In genomic region chr17:10319431-10319684, GRCm38 (mm10) we compare ENCODE assay signal across 8 mouse cellular contexts. TPM values are rescaled to one million over a fixed set of nuclear protein-coding genes. Genes with fewer than 3 reads are reported as not detected.
A peak's percentile ranks its signal among the peaks of the same experiment; 100 is the strongest.
DNase-seq lines count a peak whose midpoint lies in the region; ATAC-seq and TF ChIP-seq lines count a peak whose summit lies in the region.

No protein-coding gene starts in this region.

- ATAC-seq in kidney, postnatal 0 days (replicated peaks; ENCODE audit: low FRiP score, low read depth), result no peak
- no peak for ATAC-seq in hindbrain, embryonic 13.5 days (ENCODE audit: low FRiP score)
- ATAC-seq in midbrain, embryonic 15.5 days (replicated peaks), result no peak; the same call in none of the 2 replicates

- H3K9ac ChIP-seq in kidney, postnatal 0 days (ENCODE audit: low read depth, low read length), result peak overlapping the region; percentile 98
- peak overlapping the region; percentile 97 for H3K9ac ChIP-seq in hindbrain, embryonic 13.5 days
- peak overlapping the region; percentile 95 for H3K9ac ChIP-seq in midbrain, embryonic 15.5 days

- TF ChIP-seq CTCF in kidney, postnatal 0 days (IDR thresholded peaks at IDR 0.05; ENCODE audit: low read depth), result no peak

- peak overlapping the region; percentile 85 for H3K4me3 ChIP-seq in kidney, postnatal 0 days (replicated peaks; ENCODE audit: low read depth, low read length)
- H3K4me3 ChIP-seq in embryonic facial prominence, embryonic 10.5 days, result peak overlapping the region; percentile 81
- H3K4me3 ChIP-seq in hindbrain, embryonic 13.5 days, result peak overlapping the region; percentile 90
- peak overlapping the region; percentile 89 for H3K4me3 ChIP-seq in midbrain, embryonic 15.5 days

- H3K4me2 ChIP-seq in kidney, postnatal 0 days (ENCODE audit: low read length), result peak overlapping the region; percentile 72
- peak overlapping the region; percentile 19; the same call in 1 of the 2 replicates for H3K4me2 ChIP-seq in hindbrain, embryonic 13.5 days
- H3K4me2 ChIP-seq in midbrain, embryonic 15.5 days, result peak overlapping the region; percentile 54

- H3K27me3 ChIP-seq in kidney, postnatal 0 days (ENCODE audit: insufficient read depth, low read length), result no peaks in the 10 kb centered on the region
- H3K27me3 ChIP-seq in embryonic facial prominence, embryonic 10.5 days (replicated peaks; ENCODE audit: low read depth, poor library complexity, severe bottlenecking), result no peaks in the 10 kb centered on the region
- no peaks in the 10 kb centered on the region for H3K27me3 ChIP-seq in hindbrain, embryonic 13.5 days
- H3K27me3 ChIP-seq in midbrain, embryonic 15.5 days (replicated peaks), result no peaks in the 10 kb centered on the region

- DNase-seq in kidney, postnatal 0 days (ENCODE audit: low spot score), result no peak
- no peak for DNase-seq in kidney, postnatal 36 days
- DNase-seq in embryonic facial prominence, embryonic 10.5 days (ENCODE audit: low spot score), result no peak
- DNase-seq in cerebellum, adult 11 months, result no peak
- DNase-seq in adrenal gland, adult 18-20 months (ENCODE audit: low spot score in 2 of 2), result no peak
- no peak for DNase-seq in cerebellum, adult 18-20 months

- peak overlapping the region; percentile 99 for H3K27ac ChIP-seq in kidney, postnatal 0 days
- peak overlapping the region; percentile 98 for H3K27ac ChIP-seq in embryonic facial prominence, embryonic 10.5 days (replicated peaks)
- H3K27ac ChIP-seq in hindbrain, embryonic 13.5 days, result peak overlapping the region; percentile 99
- H3K27ac ChIP-seq in midbrain, embryonic 15.5 days, result peak overlapping the region; percentile 98

- no peaks in the 10 kb centered on the region for H3K9me3 ChIP-seq in kidney, postnatal 0 days (replicated peaks; ENCODE audit: low read length)
- H3K9me3 ChIP-seq in embryonic facial prominence, embryonic 10.5 days, result no peaks in the 10 kb centered on the region
- no peaks in the 10 kb centered on the region for H3K9me3 ChIP-seq in hindbrain, embryonic 13.5 days
- no peaks in the 10 kb centered on the region for H3K9me3 ChIP-seq in midbrain, embryonic 15.5 days

- H3K4me1 ChIP-seq in kidney, postnatal 0 days (replicated peaks; ENCODE audit: insufficient read depth, low read length), result peaks cover 9% of the 10 kb centered on the region; the same call in 1 of the 2 replicates
- peaks cover 40% of the 10 kb centered on the region for H3K4me1 ChIP-seq in embryonic facial prominence, embryonic 10.5 days
- peaks cover 27% of the 10 kb centered on the region for H3K4me1 ChIP-seq in hindbrain, embryonic 13.5 days (replicated peaks)
- H3K4me1 ChIP-seq in midbrain, embryonic 15.5 days, result peaks cover 18% of the 10 kb centered on the region

- WGBS in kidney, postnatal 0 days, result 0% methylated on average over 20 of the region's 46 CpGs
- WGBS in embryonic facial prominence, embryonic 10.5 days, result 6% methylated on average over 46 of the region's 46 CpGs
- WGBS in hindbrain, embryonic 13.5 days, result 0% methylated on average over 4 of the region's 46 CpGs
- 3% methylated on average over 14 of the region's 46 CpGs for WGBS in midbrain, embryonic 15.5 days

- no peaks in the 10 kb centered on the region for H3K36me3 ChIP-seq in kidney, postnatal 0 days (ENCODE audit: insufficient read depth, low read length)
- H3K36me3 ChIP-seq in embryonic facial prominence, embryonic 10.5 days (replicated peaks), result no peaks in the 10 kb centered on the region
- no peaks in the 10 kb centered on the region for H3K36me3 ChIP-seq in hindbrain, embryonic 13.5 days
- no peaks in the 10 kb centered on the region for H3K36me3 ChIP-seq in midbrain, embryonic 15.5 days (replicated peaks)

RNA-seq across cellular contexts. Expression of gene Qk, which starts 0.3 kb away (rescaled TPM):
- 30.3 and 32.4 TPM in 2 replicates for polyA plus RNA-seq in kidney, postnatal 0 days (2015; fragmentation: Nextera tagmentation; extraction: Ambion mirVana)
- polyA plus RNA-seq in embryonic facial prominence, embryonic 10.5 days (2016; fragmentation: Nextera tagmentation; extraction: Ambion mirVana), result 33.3 and 33.5 TPM in 2 replicates
- polyA plus RNA-seq in hindbrain, embryonic 13.5 days (2015; fragmentation: Nextera tagmentation; extraction: Ambion mirVana), result 47.6 and 52.5 TPM in 2 replicates
- polyA plus RNA-seq in midbrain, embryonic 15.5 days (2015; fragmentation: Nextera tagmentation; extraction: Ambion mirVana), result 34.5 and 39.0 TPM in 2 replicates
- total RNA-seq in adrenal gland, adult 18-20 months (2021), result 100 to 1,000 TPM; 188 to 233 TPM

Comparison
In these comparisons a context has a peak if more than half of its experiments do, and no peak if none do; other contexts are left out.
1. H3K4me2 ChIP-seq: peak in every context shown above with its lines; median percentile 72 in kidney, postnatal 0 days; 54 in midbrain, embryonic 15.5 days; 19 in hindbrain, embryonic 13.5 days.